Mouse (Mus musculus): ENCODE data around the gene Pcyt1a. TPM values are rescaled to one million over a fixed set of nuclear protein-coding genes. Genes with fewer than 3 reads are reported as not detected.

The Pcyt1a gene
- polyA plus RNA-seq, 1 experiment, result 23.8 TPM

DNA sequence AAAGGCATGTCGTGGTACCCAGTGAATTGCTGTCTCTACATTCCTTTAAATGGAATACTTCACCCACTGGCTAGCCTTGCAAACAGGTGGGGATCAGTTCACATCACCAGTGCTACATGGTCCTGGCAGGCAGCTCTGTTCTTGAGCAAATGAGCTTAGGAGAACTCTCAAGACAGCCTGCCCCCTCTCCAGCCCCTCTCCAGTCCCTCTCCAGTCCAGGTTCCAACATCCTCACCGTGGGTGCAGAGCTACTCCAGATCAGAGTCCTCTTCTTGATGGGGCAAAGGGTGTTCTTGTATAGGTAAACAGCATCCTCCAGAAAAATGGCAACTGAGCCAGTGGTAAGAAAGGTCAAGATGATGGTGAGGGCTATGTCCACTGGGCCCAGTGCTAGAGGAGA is 48.7 kb downstream of the Pcyt1a start:
- peaks cover 14% of the 10 kb centered on the region for H3K27me3 ChIP-seq (ENCODE audit: control insufficient read depth, insufficient read depth, insufficient read length)
- H3K4me3 ChIP-seq, result no peak overlapping the region
- no peaks in the 10 kb centered on the region for H3K36me3 ChIP-seq (ENCODE audit: control insufficient read depth, insufficient read depth)
- TF ChIP-seq TCF3 (IDR thresholded peaks at IDR 0.05; ENCODE audit: insufficient read length, low read depth) (no peak), POLR2A (IDR thresholded peaks at IDR 0.05; ENCODE audit: insufficient read length, low read depth) (no peak), MYOG (IDR thresholded peaks at IDR 0.05; ENCODE audit: control insufficient read depth in 1 of 3, insufficient read depth in 1 of 3, insufficient read length in 2 of 3, low read depth in 2 of 3) (no peak), CEBPB (IDR thresholded peaks at IDR 0.05; ENCODE audit: insufficient read depth, poor library complexity, severe bottlenecking) (no peak), USF1 (IDR thresholded peaks at IDR 0.05; ENCODE audit: low read depth) (no peak), REST (IDR thresholded peaks at IDR 0.05; ENCODE audit: insufficient read depth, insufficient read length) (no peak), E2F4 (IDR thresholded peaks at IDR 0.05; ENCODE audit: insufficient read depth) (no peak), SRF (IDR thresholded peaks at IDR 0.05; ENCODE audit: control insufficient read depth, insufficient read length, low read depth) (no peak), TCF12 (IDR thresholded peaks at IDR 0.05; ENCODE audit: insufficient read depth, poor library complexity, severe bottlenecking) (no peak), MAX (IDR thresholded peaks at IDR 0.05; ENCODE audit: low read depth) (no peak)
- no peaks in the 10 kb centered on the region for H3K79me2 ChIP-seq (ENCODE audit: control insufficient read depth, insufficient read depth)
- H3K4me2 ChIP-seq (ENCODE audit: low read depth), result no peak overlapping the region
- no peak overlapping the region for H3ac ChIP-seq (ENCODE audit: control insufficient read depth, insufficient read length)

DNA sequence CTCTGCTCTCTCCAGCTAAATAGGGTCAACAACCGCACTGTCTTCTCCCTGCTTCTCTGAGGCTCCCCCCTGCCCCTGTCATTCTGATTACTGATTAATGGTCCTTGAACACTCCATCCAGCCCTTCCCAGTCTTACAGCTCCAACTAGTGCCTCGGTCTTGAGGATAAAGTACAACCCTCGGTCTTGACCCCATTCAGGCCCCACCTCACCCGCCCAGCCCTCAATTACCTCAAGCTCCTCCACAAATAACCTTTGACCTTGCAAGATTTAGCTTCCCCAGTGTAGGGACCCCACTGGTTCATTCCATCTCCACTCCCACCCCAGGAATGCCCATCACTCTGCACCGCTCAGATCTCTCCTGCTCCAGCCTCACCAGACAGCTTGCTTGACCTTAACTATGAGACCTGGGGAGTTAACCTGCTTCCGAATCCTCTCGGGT is 53.7 kb downstream of the Pcyt1a start:
- H3K4me3 ChIP-seq, result no peak overlapping the region
- no peaks in the 10 kb centered on the region for H3K79me2 ChIP-seq (ENCODE audit: control insufficient read depth, insufficient read depth)
- no peak overlapping the region for H3ac ChIP-seq (ENCODE audit: control insufficient read depth, insufficient read length)
- H3K36me3 ChIP-seq (ENCODE audit: control insufficient read depth, insufficient read depth), result no peaks in the 10 kb centered on the region
- H3K27me3 ChIP-seq (ENCODE audit: control insufficient read depth, insufficient read depth, insufficient read length), result peaks cover 6% of the 10 kb centered on the region
- H3K4me2 ChIP-seq (ENCODE audit: low read depth), result no peak overlapping the region
- TF ChIP-seq MAX (IDR thresholded peaks at IDR 0.05; ENCODE audit: low read depth) (no peak), TCF12 (IDR thresholded peaks at IDR 0.05; ENCODE audit: insufficient read depth, poor library complexity, severe bottlenecking) (no peak), SRF (IDR thresholded peaks at IDR 0.05; ENCODE audit: control insufficient read depth, insufficient read length, low read depth) (no peak), MYOG (IDR thresholded peaks at IDR 0.05; ENCODE audit: control insufficient read depth in 1 of 3, insufficient read depth in 1 of 3, insufficient read length in 2 of 3, low read depth in 2 of 3) (no peak), MYOD1 (IDR thresholded peaks at IDR 0.05; ENCODE audit: control insufficient read depth in 1 of 3, insufficient read length in 2 of 3, low read depth in 2 of 3) (no peak), POLR2AphosphoS2 (IDR thresholded peaks at IDR 0.05; ENCODE audit: insufficient read length, low read depth) (no peak), E2F4 (IDR thresholded peaks at IDR 0.05; ENCODE audit: insufficient read depth) (no peak), REST (IDR thresholded peaks at IDR 0.05; ENCODE audit: insufficient read depth, insufficient read length) (no peak), CEBPB (IDR thresholded peaks at IDR 0.05; ENCODE audit: insufficient read depth, poor library complexity, severe bottlenecking) (no peak), USF1 (IDR thresholded peaks at IDR 0.05; ENCODE audit: low read depth) (no peak), TCF3 (IDR thresholded peaks at IDR 0.05; ENCODE audit: insufficient read length, low read depth) (no peak)

DNA sequence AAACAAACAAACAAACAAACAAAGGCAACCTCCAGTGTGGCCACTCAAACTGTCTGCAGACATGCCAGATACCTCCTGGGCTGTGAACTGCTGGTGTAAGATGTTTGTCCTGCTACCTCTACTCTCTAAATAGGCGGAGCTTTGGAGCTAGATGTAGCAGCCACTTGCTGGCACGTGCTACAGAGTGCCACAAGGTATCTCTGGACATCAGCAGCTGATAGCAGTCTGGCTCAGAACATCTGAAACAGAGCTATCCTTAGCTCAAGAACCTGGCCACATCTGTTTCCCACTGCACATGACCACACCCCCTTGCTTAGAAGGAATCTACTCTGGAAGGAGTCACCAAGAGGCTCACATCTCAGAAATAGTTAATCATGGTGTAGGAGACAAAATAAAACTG is 54.5 kb downstream of the Pcyt1a start:
- Histone ChIP-seq H3K27me3 (ENCODE audit: control insufficient read depth, insufficient read depth, insufficient read length) (peaks cover 6% of the 10 kb centered on the region), H3ac (ENCODE audit: control insufficient read depth, insufficient read length) (no peak overlapping the region), H3K4me3 (no peak overlapping the region), H3K79me2 (ENCODE audit: control insufficient read depth, insufficient read depth) (no peaks in the 10 kb centered on the region), H3K36me3 (ENCODE audit: control insufficient read depth, insufficient read depth) (no peaks in the 10 kb centered on the region), H3K4me2 (ENCODE audit: low read depth) (no peak overlapping the region)
- no peak for TF ChIP-seq E2F4 (IDR thresholded peaks at IDR 0.05; ENCODE audit: insufficient read depth)
- TF ChIP-seq MAX (IDR thresholded peaks at IDR 0.05; ENCODE audit: low read depth), result no peak
- no peak for TF ChIP-seq REST (IDR thresholded peaks at IDR 0.05; ENCODE audit: insufficient read depth, insufficient read length)
- TF ChIP-seq SRF (IDR thresholded peaks at IDR 0.05; ENCODE audit: control insufficient read depth, insufficient read length, low read depth), result no peak
- no peak for TF ChIP-seq POLR2A (IDR thresholded peaks at IDR 0.05; ENCODE audit: insufficient read length, low read depth)
- no peak for TF ChIP-seq USF1 (IDR thresholded peaks at IDR 0.05; ENCODE audit: low read depth)
- TF ChIP-seq TCF3 (IDR thresholded peaks at IDR 0.05; ENCODE audit: insufficient read length, low read depth), result no peak
- TF ChIP-seq CEBPB (IDR thresholded peaks at IDR 0.05; ENCODE audit: insufficient read depth, poor library complexity, severe bottlenecking), result no peak
- no peak for TF ChIP-seq TCF12 (IDR thresholded peaks at IDR 0.05; ENCODE audit: insufficient read depth, poor library complexity, severe bottlenecking)
- no peak for TF ChIP-seq MYOG (IDR thresholded peaks at IDR 0.05; ENCODE audit: control insufficient read depth in 1 of 3, insufficient read depth in 1 of 3, insufficient read length in 2 of 3, low read depth in 2 of 3)
- TF ChIP-seq POLR2AphosphoS2 (IDR thresholded peaks at IDR 0.05; ENCODE audit: insufficient read length, low read depth), result no peak
- TF ChIP-seq MYOD1 (IDR thresholded peaks at IDR 0.05; ENCODE audit: control insufficient read depth in 1 of 3, insufficient read length in 2 of 3, low read depth in 2 of 3), result no peak

DNA sequence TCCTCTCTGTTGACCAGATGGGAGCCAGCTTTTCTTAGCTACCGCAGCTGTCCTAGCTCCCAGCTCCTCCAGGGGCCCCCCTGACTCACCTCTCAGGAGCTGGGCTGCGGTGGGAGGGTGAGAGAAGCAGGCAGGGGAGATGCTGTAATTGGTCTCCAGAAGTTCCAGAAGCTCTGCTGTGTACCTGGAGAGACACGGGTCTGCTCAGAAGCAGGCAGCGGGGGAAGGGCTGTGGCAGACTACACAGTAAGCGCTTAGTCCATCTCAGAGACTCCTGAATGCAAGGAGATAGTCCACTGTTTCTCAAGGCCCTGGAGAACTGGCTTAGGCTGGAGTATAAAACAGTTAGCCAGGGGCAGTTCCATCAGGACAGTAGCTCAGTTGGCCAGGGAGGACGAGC is 55.3 kb downstream of the Pcyt1a start:
- no peaks in the 10 kb centered on the region for H3K79me2 ChIP-seq (ENCODE audit: control insufficient read depth, insufficient read depth)

DNA sequence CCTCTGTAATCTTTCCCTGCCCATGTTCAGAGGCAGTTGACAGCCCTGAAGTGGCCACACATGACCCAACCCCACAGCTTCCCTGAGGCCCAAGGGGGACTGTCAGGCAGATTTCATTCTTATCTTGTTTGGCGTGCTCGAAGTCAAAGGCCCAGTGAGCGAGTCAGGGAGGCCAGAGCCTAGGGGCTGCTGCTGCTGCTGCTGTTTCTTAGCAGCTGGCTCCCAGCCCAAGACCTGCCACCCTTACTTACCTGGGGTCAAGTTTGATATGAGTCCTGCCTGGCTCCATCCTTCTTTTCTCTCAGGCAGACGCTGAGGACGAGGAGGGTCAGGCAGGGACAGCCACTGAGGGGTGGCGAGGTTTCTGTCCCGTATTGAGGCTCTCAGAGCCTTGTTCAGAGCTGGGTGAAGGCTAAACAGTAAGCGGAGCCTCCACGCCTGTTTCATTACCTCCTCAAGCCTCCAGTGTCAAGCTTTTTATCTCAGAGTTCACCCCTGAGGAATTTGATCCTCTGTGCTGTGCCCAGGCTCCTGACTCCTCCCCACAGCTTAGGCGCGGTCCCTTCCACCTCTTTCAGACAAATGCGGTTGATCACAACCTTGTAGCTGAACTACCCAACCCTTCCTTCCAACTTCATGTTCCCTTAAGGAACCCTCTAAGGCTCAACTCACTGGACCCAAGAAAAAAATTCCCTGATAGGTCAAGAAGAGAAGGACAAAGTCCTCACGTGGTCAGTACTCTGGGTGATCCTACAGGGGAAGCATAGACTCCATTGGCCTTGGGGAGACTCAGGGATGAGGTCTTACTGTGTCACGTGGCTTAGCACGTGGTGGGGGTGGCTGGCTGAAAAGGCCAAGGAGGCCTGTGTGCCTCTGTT is 56.8 kb downstream of the Pcyt1a start, which contains the start of gene Slc51a:
Slc51a (minus strand) TSS at position 646 of the 878 bp plus-strand sequence.
- no peaks in the 10 kb centered on the region for H3K36me3 ChIP-seq (ENCODE audit: control insufficient read depth, insufficient read depth)
- no peaks in the 10 kb centered on the region for H3K79me2 ChIP-seq (ENCODE audit: control insufficient read depth, insufficient read depth)
- no peak within 1 kb of the TSS for H3K4me3 ChIP-seq
- H3K4me2 ChIP-seq (ENCODE audit: low read depth), result no peak within 1 kb of the TSS
- H3K27me3 ChIP-seq (ENCODE audit: control insufficient read depth, insufficient read depth, insufficient read length), result peaks cover 6% of the 10 kb centered on the region
- no peak within 1 kb of the TSS for H3ac ChIP-seq (ENCODE audit: control insufficient read depth, insufficient read length)
- TF ChIP-seq E2F4 (IDR thresholded peaks at IDR 0.05; ENCODE audit: insufficient read depth) (no peak), TCF3 (IDR thresholded peaks at IDR 0.05; ENCODE audit: insufficient read length, low read depth) (no peak), TCF12 (IDR thresholded peaks at IDR 0.05; ENCODE audit: insufficient read depth, poor library complexity, severe bottlenecking) (no peak), MYOD1 (IDR thresholded peaks at IDR 0.05; ENCODE audit: control insufficient read depth in 1 of 3, insufficient read length in 2 of 3, low read depth in 2 of 3) (no peak), SRF (IDR thresholded peaks at IDR 0.05; ENCODE audit: control insufficient read depth, insufficient read length, low read depth) (no peak), USF1 (IDR thresholded peaks at IDR 0.05; ENCODE audit: low read depth) (no peak), REST (IDR thresholded peaks at IDR 0.05; ENCODE audit: insufficient read depth, insufficient read length) (no peak), MAX (IDR thresholded peaks at IDR 0.05; ENCODE audit: low read depth) (no peak), POLR2A (IDR thresholded peaks at IDR 0.05; ENCODE audit: insufficient read length, low read depth) (no peak), CEBPB (IDR thresholded peaks at IDR 0.05; ENCODE audit: insufficient read depth, poor library complexity, severe bottlenecking) (no peak), POLR2AphosphoS2 (IDR thresholded peaks at IDR 0.05; ENCODE audit: insufficient read length, low read depth) (no peak), MYOG (IDR thresholded peaks at IDR 0.05; ENCODE audit: control insufficient read depth in 1 of 3, insufficient read depth in 1 of 3, insufficient read length in 2 of 3, low read depth in 2 of 3) (no peak)

More for the DNA sequence above, 55.3 kb downstream of the Pcyt1a start:
- no peaks in the 10 kb centered on the region for H3K36me3 ChIP-seq (ENCODE audit: control insufficient read depth, insufficient read depth)
- H3K27me3 ChIP-seq (ENCODE audit: control insufficient read depth, insufficient read depth, insufficient read length), result peaks cover 6% of the 10 kb centered on the region
- H3K4me2 ChIP-seq (ENCODE audit: low read depth), result no peak overlapping the region
- no peak overlapping the region for H3K4me3 ChIP-seq
- no peak overlapping the region for H3ac ChIP-seq (ENCODE audit: control insufficient read depth, insufficient read length)
- TF ChIP-seq TCF3 (IDR thresholded peaks at IDR 0.05; ENCODE audit: insufficient read length, low read depth), result no peak
